Mouse (Mus musculus) bone marrow, adult 2 months (tissue): ENCODE data around the gene Enho. TPM values are rescaled to one million over a fixed set of nuclear protein-coding genes. Genes with fewer than 3 reads are reported as not detected.
"Not testable (repeated sequence)": the region's sequence is repeated elsewhere in the genome, so short reads cannot be mapped to it uniquely, and the experiment has no call there.

Source experiments
- H3K27ac ChIP-seq: fragments of 200-500 bp; 2 replicates; pipeline ENCODE4 v1.5.1; 2012; ENCODE audit warnings: low read depth, mild to moderate bottlenecking, control low read depth, inconsistent platforms, low read length; ENCODE audit not compliant: control insufficient read depth, poor library complexity, insufficient read depth
- H3K4me1 ChIP-seq: fragments of 200-500 bp; 2 replicates; pipeline ENCODE4 v1.6.1; 2011; ENCODE audit warnings: low read length; ENCODE audit not compliant: control insufficient read depth, insufficient read depth
- H3K4me3 ChIP-seq: fragments of 200-500 bp; replicated peaks from 2 replicates; pipeline ENCODE3; 2011; ENCODE audit warnings: mild to moderate bottlenecking, low read depth, low read length, control low read depth; ENCODE audit not compliant: control insufficient read depth
- CTCF ChIP-seq: fragments of 200-500 bp; IDR thresholded peaks from 2 replicates; pipeline ENCODE4 v1.5.1; 2011; ENCODE audit warnings: low read length, control low read depth; ENCODE audit not compliant: control insufficient read depth, insufficient read depth
- POLR2A ChIP-seq: fragments of 200-500 bp; IDR thresholded peaks from 2 replicates; pipeline ENCODE4 v1.6.1; 2011; ENCODE audit warnings: low read depth, mild to moderate bottlenecking, control low read depth, low read length, borderline replicate concordance; ENCODE audit not compliant: control insufficient read depth
- WGBS: fragments of 180-500 bp; shearing (Covaris S2); methylation state at CpG from one replicate; pipeline ENCODE4 v1.1.7; 2018; 5-methylcytosine and 5-hydroxymethylcytosine counted together
- polyA plus RNA-seq: library from polyadenylated mRNA; stranded (reverse); fragments of >200 nt; gene quantifications from 2 replicates; pipeline ENCODE4 v1.2.4, GENCODE M21; 2011; ENCODE audit warnings: low replicate concordance; ENCODE audit not compliant: missing spikeins, insufficient read depth, insufficient read length

Gene Enho
- polyA plus RNA-seq: 1.0 and 1.2 TPM in 2 replicates

DNA sequence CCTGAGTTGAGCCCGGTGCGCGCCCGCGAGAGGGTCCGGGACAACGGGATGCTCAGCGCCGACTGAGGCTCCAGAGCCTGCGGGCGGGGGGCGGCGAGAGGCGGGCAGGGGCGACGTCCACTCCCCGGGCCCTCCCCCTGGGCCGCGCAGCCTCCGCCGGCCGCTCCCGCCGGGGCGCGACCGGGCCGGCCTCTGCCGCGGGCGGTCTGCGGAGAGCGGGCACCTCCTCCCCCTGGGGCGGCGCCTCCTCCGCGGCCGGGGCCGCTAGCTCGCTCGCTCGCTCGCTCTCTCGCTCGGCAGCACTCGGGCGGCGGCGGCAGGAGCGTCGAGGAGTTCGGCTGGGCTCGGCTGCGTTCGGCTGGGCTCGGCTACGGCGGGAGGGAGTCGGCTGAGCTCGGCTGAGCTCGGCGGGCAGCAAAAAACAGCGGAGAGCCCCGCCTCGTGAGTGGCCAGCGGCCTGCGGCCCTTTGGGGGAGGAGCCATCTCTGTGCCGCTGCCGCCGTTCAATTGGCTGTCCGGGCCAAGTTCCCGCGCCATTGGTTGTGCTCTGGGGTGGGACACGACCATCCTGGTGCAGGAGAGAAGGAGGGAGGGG, at the start of gene Enho:
TSS of gene Enho (minus strand) at position 412 of the 595 bp plus-strand sequence.
- Histone ChIP-seq H3K4me3 (no peak within 1 kb of the TSS), H3K27ac (no peak within 1 kb of the TSS; the same call in 1 of the 2 replicates), H3K4me1 (peaks cover 2% of the 10 kb centered on the region)
- WGBS: under 1% methylated on average over 72 of the region's 74 CpGs
- TF ChIP-seq POLR2A (no peak), CTCF (no peak)

DNA sequence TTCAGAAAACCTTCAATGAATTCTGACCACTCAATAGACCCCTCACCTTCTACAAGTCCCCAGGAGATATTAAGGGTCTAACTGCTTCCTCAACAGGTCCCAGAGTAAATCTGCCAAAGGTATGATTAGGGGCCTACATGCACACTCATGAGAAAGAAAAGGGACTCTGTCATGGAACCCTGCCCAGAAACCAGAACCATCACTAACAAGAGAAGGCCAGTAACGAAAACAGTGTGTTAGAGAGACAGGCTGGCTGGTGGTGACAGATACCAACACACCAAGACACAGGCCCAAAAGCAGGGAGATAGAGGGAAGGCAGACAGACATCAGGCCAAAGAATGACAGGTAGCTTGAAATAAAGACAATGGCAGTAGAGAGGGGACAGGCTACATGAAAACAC, 48.4 kb upstream of the Enho start:
- not testable (repeated sequence) for H3K4me3 ChIP-seq

DNA sequence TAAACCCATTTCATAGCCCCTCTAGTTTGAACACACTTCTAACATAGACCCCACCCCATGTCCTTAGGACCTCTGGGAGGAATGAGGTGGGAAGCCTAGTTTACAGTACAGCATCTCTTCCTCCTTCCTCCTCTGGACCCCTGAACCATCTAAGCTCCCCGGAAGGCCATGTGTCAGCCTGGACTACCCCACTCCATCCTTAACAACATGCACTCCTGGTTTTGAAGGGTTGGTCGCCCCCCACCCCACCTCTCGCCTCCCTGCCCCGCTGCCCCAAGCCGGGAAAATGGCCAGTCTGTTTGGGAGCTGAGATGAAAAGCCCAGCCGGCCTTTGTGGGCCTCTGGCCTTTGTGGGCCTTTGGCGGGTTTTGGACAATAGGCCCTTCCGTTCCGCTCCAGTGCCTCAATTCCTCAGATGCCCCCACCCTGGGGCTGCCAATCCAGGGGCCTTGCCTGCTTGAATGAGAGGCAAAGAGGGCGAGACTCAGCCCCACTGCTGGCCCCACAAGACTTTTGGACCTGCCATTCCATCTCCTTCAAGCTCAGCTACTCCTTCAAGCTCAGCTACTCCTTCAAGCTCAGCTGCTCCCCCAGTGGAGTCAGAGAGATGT, 45.9 kb upstream of the Enho start:
- not testable (repeated sequence) for H3K4me1 ChIP-seq, H3K4me3 ChIP-seq, H3K27ac ChIP-seq
- 58% methylated on average over 10 of the region's 10 CpGs for WGBS

More for the DNA sequence above, 48.4 kb upstream of the Enho start:
- 74% methylated on average over 1 of the region's 1 CpGs for WGBS
- H3K27ac ChIP-seq, H3K4me1 ChIP-seq: not testable (repeated sequence)

DNA sequence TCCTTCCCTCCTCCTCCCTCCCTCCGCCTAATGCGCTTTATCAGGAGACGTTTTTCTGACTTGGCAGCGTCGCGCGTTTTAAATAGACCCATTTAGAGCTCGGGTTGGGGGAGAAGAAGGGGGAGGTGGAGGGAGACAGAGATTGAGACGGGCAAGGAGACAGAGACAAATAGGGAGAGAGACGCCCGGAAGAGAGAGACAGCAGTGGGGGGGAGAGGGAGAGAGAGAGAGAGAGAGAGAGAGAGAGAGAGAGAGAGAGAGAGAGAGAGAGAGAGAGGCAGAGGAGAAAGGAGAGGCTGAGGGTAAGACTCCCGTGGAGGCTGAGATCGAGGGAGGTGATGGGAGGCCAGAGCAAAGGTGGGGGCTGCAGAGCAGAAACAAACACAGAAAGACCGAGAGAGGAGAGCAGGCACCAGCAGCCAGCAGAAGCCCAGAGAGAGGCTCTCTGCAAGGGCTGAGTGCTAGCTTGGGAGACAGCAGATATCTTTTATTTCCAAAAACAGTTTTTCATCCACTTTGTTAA, 44.9 kb upstream of the Enho start:
- not testable (repeated sequence) for H3K4me1 ChIP-seq, H3K27ac ChIP-seq, H3K4me3 ChIP-seq
- 4% methylated on average over 14 of the region's 14 CpGs for WGBS

DNA sequence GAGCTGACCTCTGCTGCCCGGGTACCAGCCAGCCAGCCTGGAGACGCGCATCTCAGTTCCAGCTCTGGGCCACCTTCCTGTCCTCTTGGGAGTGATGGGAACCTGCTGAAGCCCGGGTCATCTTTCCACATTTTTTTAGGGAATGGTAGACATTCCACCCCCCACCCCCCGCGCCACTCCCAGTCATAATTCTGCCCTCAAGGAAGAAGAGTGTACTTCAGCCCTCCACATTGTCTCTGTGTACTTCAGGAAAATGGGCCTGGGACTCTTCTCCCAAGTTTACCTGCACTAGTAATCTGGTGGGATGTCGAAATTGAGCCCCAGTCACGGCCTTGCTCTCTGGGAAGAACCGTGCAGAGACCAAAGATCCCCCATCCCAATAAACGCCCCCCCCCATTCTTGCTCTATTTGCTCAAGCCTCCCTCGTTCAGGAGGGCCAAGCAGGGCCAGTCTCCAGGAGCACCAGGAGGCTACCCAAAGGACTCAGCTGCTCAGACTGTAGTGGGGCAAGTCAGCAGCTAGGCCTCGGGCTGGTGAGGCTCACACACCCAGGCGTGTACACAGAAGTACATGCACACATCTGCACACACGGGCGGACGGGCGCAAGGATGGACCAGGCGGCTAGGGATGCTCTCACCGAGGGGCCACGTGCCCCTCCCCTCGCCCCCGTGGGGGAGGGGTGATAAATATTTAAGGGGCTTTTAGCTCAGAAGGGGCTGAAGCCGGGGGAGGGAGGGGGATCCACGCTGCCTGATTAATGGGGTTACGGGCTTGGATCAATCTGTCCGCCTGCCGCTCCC, 44.2 kb upstream of the Enho start:
- H3K27ac ChIP-seq, H3K4me1 ChIP-seq, H3K4me3 ChIP-seq: not testable (repeated sequence)
- WGBS: 11% methylated on average over 23 of the region's 27 CpGs

DNA sequence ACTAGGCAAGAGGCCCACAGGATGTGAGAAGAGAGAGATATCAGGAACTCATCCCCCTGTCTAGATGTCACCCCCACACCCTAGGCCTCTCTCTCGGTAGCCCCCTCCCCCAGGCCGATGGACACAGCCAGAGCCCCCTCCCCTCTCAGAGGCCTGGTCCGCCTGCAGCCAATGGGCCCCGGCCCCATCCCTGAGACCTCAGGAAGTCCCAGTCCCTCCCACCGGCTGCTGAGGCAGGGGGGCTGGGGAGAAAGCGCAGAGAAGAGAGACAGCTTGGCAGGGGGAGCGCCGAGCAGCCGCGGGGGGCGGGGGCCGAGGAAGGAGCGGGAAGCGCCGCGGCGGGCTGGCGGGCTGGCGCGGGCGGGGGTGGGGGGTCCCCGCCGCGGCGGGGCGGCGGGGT, 43.2 kb upstream of the Enho start:
- not testable (repeated sequence) for H3K4me3 ChIP-seq, H3K27ac ChIP-seq, H3K4me1 ChIP-seq
- 7% methylated on average over 5 of the region's 27 CpGs for WGBS

DNA sequence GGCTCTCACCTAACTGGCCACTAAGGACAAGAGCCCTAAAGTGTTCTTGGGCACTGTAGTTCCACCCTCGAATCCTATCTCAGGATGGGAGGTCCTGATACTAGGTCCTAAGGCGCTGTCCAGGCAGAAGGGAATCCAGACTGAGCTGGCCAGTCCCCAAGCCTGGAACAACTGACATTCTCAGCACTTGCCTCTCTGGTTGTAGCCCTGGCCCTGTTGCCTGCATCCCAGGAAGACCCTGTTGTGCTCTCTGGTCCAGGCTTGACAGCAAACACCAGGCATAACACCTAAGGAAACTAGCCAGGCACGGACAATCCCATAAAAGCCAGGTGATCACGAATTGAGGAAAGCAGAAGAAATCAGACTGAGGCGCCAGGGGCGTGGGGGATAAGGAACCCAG, 42.7 kb upstream of the Enho start:
- TF ChIP-seq CTCF (no peak), POLR2A (no peak)
- no peaks in the 10 kb centered on the region for H3K4me1 ChIP-seq
- no peak overlapping the region for H3K27ac ChIP-seq
- 30% methylated on average over 6 of the region's 6 CpGs for WGBS
- no peak overlapping the region for H3K4me3 ChIP-seq

DNA sequence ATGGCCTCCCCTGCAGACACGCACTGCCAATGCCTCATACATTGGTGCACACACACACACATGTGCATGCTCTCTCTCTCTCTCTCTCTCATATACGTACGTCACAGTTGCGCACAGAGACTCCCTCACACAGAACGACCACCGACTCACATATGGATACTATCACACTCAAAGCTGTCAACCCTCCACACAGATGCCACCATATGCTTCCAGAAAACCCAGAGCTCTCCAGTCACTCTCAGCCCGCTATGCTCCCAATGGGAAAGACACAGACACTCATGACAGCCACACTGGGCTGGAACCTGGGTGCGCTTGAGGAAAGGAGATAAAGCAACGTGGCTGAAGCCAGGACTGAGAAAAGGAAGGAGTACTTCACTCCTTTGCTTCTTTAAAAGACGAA, 41.8 kb upstream of the Enho start:
- Histone ChIP-seq H3K27ac (no peak overlapping the region), H3K4me1 (no peaks in the 10 kb centered on the region), H3K4me3 (no peak overlapping the region)
- WGBS: 62% methylated on average over 10 of the region's 10 CpGs
- TF ChIP-seq POLR2A: no peak
- no peak for TF ChIP-seq CTCF

DNA sequence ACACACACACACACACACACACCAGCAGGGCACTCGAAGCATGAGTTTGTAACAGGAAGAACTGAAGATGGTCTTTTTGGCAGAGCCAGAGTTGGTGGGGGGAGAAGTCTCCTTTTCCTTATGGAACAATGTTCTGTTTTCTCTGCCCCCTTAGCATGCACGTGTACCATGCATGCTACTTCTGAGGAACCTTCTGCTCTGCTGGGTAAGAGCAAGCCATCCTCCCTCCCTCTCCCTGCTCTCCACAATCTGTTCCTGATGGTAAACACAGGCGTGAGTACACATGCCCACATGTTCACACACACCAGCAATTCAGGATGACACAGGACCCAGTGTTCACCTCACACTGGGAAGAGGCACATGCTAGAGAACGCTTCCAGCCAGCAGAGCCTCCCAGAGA, 41.1 kb upstream of the Enho start:
- Histone ChIP-seq H3K27ac (no peak overlapping the region), H3K4me1 (no peaks in the 10 kb centered on the region), H3K4me3 (no peak overlapping the region)
- TF ChIP-seq CTCF (no peak), POLR2A (no peak)
- WGBS: 40% methylated on average over 4 of the region's 4 CpGs
